Mouse (Mus musculus) E14TG2a.4 (cell line): Measurements from ENCODE around the gene Pip4k2b.

ENCODE experiments used
- CTCF ChIP-seq: conservative IDR thresholded peaks from 2 replicates; pipeline ENCODE4 v1.5.1; 2014; ENCODE audit warnings: low read length
- NANOG ChIP-seq: IDR thresholded peaks from 2 replicates; pipeline ENCODE4 v1.6.1; 2014; ENCODE audit warnings: borderline replicate concordance, low read length, mixed read lengths
- POU5F1 ChIP-seq: IDR thresholded peaks from 2 replicates; pipeline ENCODE4 v1.6.1; 2014; ENCODE audit warnings: low read length, borderline replicate concordance

DNA sequence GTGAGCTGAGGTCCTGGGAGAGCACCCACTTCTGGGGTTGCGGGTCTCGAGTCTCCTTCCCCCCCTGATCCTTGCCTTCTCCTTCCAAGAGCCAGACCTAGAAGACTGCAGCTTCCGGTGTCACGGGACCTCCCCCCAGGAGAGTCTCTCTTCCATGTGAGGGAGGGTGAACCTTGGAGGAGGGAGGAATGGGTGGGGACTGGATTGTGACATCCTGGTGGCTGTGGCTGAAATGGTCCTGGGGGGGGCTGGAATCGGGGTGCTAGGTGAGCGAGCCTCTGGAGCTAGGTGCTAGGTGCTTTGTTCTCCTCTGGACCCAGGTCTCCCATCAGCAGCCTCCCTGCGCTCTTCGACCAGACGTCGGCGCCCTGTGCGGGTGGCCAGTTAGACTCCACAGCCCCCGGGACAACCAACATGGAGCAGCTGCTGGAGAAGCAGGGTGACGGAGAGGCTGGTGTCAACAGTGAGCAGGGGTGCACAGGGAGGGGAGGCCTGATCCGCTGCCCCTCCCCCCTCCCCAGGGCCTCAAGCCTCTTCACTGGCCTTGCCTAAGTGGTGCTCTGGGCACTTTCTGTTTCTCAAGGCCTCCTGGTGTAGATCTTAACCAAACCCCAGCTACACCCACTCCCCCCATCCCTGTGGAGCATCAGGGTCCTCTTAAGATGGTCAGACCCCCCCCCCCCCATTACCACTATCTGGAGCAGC lies 68.3 kb downstream of the Pip4k2b start:
- no peak for TF ChIP-seq CTCF
- TF ChIP-seq POU5F1, result no peak
- no peak for TF ChIP-seq NANOG
